Mouse (Mus musculus) cerebellum, adult 11 months (tissue): ENCODE data around the gene Sult1e1.

Experiments
- DNase-seq: peaks from one replicate; pipeline ENCODE4 v3.0.0; 2022

Sult1e1 gene

DNA sequence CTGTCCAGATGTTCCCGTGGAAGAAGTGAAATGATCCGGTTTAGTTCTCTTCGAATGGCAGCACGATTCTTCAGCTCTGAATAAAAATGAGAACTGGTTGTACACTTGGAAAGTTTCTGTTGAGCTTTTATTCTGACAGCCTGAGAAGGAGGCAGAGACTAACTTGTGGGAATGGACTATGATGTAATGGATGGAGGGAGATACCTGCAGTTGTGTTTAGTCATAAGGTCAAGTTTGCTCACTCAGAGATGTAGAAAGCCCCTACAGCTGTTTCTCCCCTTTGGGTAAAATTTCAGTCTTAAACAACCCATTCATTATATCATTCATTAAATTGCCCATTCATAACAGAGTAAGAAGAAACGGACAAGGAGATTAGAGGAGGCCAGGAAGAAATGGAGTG lies at the start of gene Sult1e1:
Gene Sult1e1, minus strand, starts transcription at position 101 of the 400 bp plus-strand sequence.
- DNase-seq, result no peak

DNA sequence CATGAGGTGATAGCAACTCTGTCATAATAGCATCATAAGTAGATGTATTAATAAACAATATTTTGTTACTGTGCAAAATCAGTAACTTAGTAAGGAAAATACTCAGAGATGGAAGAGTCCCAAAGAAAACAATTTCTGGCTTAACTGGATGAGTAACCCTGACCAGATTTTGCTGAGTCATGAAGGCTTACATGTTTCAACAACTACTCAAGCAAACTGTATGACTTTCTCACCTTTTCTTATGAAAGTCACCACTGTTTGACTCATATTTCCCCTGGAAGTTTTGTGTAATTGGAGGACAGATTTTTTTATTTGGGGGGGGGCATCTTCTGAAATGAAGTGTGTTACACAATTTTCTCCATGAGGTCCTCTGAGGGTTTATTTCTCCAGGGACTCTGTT lies 31.3 kb upstream of the Sult1e1 start:
- no peak for DNase-seq

DNA sequence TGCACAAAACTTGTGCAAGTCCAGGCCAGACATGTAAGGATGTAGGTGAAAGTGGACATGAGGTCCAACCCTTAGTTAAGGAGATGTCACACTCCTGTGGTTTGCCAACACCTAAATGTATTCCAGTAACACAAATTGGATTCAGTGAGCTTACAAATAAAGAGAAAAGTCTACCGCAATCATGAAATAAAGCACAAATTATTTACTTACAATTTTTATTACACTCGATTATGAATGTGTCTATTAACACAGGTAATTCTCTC lies 23.7 kb upstream of the Sult1e1 start:
- no peak for DNase-seq

DNA sequence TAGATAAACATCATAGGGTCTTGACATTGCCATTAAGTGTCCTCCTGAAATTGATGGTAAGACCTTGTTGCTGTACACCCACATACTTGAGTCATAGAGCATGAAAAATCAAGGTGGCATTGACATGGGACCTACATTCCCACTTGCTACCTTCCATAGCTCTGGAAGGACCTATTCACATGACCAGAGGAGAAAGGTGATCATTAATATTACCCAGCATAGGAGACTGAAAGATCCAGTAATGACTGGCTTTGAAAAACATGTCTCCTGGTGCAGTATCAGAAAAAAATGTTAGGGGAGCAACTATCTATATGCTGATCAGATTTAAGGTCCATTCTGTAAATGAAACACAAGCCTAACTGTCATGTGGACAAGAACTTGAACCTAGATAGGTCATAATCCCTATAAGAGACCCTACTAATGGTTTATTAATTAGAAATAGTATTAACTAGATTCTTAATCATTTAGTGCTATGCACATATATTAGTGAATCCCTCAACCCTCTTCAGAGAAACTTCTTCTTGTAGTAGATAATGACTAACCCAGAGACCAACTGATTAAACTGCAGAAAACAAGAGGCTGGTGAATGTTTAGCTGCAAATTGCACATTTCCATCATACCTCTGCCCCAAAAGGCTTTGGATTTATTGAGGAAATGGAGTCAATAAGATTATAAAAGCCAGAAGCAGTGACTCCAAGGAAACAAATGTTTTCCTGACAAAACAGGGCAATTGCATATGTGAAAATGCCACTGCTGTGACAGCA lies 23.2 kb upstream of the Sult1e1 start:
- DNase-seq, result no peak

DNA sequence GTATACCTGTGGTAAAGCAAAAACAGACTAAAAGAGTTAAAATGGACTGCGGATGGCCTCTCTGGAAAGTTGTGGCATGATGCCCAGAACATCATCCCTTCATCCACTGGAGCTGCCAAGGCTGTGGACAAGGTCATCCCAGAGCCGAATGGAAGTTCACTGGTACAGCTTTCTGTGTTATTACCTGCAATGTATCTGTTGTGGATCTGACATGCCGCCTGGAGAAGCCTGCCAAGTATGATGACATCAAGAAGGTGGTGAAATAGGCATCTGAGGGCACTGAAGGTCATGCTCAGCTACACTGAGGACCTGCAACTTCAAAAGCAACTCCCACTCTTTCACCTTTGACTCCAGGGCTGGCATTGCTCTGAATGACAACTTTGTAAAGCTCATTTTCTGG lies 9.6 kb upstream of the Sult1e1 start:
- no peak for DNase-seq

DNA sequence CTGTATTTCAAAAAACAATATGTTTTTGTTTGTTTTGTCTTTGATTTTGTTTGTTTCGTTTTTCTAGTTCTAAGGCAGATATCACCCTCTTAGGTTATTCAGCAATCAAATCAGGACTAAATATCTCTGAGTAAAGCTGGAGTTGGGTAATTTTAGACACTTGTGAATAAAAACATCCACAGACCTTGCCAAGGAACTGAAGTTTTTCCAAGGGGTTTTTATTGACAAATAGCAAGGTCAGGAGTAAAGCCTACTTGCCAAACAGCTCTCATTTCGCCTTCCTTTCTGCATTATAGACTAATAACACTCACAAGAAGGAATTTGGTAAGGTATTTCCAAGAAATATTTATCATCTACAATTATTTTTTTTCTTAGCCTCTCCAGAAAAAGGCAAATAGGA lies 6.5 kb upstream of the Sult1e1 start:
- no peak for DNase-seq

DNA sequence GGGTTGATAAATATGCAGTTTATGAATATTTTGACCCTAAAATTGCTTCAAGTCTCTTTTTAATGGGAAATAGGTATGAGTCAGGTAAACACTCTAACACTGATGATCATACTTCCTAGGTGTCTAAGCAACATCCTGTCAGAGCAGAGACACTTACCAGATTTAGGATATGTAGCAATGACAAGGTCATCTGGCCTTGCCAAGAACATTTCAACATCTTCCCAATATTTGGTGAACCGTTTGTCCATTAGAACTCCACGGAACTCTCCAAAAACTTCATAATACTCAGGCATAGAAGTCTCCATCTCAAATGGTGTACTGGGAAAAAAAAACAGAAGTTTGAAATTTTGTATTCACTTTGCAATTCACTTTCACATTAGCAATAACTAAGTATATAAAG lies 1.5 kb downstream of the Sult1e1 start:
- DNase-seq, result no peak

DNA sequence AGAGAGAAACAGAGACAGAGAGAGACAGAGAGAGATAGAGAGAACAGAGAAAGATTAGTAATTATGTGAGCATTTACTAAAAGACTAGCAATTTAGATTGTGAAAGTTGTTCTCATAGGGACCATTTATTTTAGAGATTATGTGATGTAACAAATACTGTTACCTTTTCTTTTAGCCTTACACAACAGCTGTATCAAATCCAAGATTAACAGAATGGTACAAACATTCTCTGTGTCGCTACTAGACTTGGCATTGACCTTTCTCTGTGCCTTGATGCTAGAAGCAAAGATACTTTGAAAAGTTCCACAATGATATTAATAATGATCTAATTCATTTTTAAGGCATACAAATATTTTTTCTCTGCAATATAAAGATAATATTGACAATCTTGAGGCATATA lies 11.0 kb downstream of the Sult1e1 start:
- DNase-seq, result no peak

DNA sequence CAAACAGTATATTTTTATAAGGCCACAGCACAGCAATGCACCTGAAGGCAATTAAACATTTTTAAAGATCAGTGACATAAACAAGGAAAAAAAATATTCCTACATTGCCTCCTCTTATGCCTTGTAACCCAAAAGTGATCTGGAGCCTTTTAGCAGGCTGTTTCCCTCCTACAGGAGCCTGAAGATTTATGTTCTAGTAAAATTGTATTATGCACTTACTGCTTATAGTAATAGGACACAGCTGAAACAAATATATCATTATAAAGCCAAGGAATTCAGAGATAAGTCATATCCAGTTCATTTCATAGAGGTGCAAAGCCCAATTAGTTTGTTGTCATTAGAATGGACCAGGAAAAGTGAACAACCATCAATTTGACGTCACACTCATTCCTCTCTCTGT lies 17.2 kb downstream of the Sult1e1 start:
- DNase-seq, result no peak

DNA sequence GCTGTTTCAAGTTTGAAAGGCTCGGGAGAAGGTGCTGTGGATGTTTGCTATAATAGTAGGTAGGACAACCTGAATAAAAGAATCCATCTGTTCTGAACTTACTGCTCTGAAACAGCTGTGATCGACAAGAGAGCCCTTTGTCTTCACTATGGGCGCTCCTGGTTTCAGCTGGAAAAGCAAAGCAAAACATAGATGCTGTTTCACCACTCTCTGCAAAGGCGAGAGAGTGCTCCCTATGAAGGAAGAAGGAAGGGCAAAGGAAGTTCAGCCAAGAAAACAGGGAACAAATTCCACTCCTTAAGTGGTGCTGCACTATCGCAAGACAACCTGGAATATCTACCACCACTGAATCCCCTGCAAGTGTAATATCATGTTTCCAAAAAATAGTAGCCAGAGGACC lies 17.9 kb downstream of the Sult1e1 start:
- DNase-seq, result no peak

DNA sequence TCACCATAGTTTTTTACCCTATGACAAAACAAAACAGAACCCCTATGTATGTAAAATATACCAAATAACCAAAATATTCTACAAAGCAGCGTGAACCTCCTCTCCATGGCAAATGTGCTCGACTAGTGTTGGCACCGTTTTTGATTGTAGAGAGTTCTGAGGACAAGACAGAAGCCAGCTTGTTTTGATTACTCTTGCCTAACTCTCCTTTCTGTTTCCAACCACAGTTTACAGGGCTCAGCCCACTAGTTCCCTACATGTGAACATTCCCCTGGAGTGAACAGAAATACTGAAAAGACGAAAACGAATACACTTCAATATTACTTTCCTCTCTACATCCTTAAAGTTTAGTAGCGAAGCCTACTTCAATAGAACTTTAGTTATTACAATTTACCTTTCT lies 18.6 kb downstream of the Sult1e1 start:
- no peak for DNase-seq

DNA sequence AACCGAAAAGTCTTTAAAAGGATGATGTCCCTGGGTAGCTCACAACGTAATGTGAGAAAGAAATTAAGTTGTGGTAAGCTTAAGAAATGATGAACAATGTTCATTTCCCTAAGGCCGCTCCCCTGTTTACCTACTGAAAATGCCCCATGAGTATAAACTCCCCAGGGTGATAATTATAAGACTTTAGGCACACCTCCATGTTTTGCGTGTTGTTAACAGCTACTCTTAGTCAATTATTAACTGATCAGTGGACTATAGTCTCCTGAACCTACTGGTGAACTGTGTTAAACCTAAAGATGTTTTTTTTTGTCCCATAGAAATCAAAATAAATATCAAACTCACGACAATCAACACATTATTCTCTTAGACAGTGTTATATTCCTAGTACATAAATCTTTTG lies 22.5 kb downstream of the Sult1e1 start, which contains the start of gene Sult1d1:
Gene Sult1d1, minus strand, starts transcription at position 183 of the 400 bp plus-strand sequence.
- DNase-seq, result no peak

DNA sequence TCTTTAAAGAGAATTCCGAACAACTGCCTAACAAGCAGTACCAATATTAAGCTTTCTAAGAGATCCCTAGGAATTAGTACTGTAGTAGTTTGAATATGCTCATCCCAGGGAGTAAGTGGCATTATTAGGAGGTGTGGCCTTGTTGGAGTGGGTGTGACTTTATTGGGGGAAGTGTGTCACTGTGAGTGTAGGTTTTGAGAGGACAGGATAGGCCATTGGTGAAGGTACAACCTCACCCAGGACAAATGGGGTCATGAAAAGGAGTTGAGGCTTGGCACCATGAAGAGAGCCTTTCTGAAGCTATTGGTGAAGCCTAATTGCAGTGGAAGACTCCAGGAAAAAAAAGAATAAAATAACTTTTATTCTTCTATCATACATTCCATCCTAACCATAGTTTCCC lies 24.1 kb downstream of the Sult1e1 start:
- no peak for DNase-seq

DNA sequence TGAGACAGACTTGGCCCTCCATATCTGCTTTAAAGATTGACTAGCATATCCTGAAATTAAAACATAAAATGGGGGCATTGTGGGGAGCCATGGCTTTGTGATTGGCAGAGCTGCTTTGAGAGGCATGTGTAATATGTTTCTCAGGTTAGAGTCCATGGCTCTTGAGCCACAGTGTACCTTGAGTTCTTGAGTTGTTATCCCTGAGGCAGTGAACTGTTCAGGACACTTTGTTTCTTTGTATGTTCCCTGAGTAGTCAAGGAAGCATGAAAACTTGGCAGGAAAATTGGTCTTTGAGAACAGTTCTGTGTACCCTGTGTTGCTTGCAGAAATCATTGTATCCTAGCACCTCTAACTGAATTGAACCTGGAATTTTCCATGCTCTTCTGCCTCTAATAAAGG lies 28.4 kb downstream of the Sult1e1 start:
- no peak for DNase-seq

DNA sequence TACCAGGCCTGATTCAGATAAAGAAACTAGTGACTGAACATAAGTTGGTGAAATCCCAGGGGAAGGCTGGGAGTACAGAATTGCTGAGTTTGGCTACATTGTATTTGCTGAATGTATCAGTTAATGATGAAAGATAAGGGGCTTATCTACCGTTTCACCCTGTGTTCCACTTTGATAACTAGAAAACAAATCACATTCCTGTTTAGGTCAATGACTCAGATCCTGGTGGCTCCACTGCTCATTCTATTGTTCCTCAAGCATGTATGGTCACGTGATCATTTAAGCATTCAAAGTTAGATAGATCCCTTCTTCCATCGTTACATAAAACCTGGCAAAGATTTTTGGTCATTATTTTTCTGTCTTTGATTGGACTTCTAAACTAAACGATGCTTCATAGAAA lies 28.9 kb downstream of the Sult1e1 start:
- DNase-seq, result no peak

DNA sequence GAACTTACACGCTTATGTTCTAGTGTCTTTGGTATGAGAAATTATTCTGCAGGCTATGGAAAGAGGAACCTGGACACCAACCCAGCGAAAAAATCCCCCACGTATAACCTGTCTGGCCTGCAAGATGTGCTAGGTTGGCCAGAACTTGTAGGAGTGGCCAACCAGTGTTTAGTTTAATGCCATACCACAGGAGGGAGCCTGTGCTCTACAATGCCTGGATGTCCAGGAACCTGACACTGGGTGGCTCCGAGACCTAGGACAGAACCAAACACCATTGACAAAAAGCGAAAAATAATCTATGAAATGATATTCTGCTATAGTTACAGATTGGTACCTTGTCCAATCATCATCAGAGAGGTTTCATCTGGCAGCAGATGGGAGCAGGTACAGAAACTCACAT lies 31.2 kb downstream of the Sult1e1 start:
- no peak for DNase-seq

DNA sequence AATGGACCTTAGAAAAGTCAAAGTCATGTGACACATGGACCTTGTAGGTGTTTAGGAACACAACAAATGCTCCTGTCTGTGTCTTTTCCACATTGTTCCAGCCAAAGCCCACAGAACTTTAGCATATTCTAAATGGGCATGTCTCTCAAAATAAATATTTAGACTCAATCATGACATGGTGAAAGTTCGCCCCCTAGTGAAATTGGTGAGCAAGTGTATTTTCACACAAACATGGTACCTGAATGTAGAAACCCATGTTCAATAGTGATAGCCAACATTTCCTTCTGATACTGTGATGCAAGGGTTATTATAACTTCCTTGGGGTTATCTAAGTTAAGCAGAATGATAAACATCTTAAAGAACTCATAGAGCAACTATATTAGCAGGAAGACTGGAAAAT lies 40.5 kb downstream of the Sult1e1 start:
- DNase-seq, result no peak

DNA sequence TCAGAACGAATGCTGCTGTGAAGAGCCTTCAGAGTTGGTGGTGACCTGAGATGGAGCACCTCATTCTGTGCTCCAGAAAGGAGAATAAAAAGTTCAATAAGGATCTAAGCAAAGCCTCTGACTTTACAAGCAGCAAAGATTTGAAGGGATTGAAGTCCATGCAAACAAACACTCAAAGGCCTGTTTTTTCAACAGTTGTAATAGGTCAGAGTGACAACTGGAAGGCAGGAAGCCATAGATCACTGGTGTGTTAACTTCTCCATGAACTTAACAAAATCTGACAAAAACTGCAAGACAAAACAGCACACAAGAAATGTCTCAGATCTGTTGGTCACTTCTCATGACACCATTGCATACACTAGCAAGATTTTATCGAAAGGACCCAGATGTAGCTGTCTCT lies 53.3 kb downstream of the Sult1e1 start, which contains the start of gene Sult1b1:
Gene Sult1b1, minus strand, starts transcription at position 85 of the 400 bp plus-strand sequence.
- DNase-seq, result no peak

DNA sequence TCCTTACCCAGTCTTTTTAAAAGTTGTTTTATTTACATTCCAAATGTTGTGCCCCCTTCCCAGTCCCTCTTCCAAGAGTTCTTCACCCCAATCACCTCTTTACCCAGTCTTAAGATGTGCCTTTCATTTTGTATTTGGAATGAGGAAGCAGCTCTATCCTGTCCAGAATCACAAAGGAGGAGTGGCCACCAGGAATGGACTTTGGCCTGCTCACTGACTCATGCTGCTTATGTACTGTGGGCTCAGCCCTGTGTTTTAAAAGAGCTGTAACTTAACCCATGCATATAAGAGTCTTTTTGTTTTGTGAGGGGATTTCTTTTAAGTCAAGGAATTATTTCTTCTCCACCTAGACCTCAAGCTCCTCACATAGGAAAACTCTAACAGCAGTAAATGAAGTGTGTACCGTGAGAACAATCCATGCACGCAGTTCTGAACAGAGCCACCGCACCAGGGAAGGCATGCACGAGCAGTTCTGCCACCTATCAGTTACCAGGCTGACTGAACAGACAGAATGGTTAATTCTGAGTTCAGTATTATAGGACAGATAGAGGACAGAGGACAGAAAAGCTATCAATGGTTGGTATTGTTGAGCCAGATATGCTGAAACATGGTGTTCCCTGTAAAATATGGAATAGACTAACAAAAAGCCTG lies 55.3 kb downstream of the Sult1e1 start:
- DNase-seq, result no peak

DNA sequence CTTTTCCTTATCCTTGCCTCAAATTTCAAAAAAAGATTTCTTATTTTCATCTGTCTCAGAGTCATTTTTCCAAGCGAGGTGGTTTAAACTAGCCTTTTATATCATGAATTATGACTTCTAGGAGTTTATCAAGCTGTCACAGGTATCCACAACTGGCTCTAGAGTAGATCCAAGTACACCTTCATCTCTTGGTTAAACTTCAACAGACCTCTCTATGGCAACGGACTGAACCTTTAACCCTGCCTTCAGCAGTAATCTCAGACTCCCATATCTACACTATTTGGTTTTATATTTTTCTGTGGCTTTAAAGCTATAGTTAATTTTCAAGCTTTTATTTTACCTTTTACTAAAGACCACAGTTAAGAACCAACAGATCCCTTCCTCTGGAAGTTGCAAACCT lies 59.1 kb downstream of the Sult1e1 start:
- DNase-seq, result no peak
